ENCODE assay signal across 8 mouse cellular contexts in the genomic region with DNA sequence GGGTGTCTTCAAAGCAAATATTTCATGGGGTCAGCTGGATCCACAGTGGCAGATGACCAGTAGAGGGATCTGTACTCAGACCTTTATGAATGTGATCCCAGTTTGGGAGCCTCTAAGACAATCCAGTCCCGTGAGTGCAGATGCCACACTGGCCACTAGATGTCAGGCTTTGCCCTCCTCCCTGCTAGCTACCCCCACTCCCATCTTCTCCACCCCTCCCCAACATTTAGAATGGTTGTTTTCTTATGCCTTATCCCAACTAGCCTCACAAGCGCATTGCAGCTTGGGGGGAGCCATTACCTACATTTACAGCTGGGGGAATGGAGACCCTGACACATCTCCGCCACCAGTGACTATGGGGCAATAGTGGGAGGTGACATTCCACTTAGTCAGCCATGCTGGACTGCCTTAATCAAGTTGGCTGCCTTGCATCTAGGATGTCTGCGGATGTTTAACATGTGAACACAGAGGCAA.
DNase-seq lines count a peak whose midpoint lies in the region; ATAC-seq lines count a peak whose summit lies in the region.

No protein-coding gene starts in this region.

- DNase-seq in left cerebral cortex, adult 18-20 months (ENCODE audit: low spot score in 2 of 2): peak; percentile 45 to 60
- no peak for DNase-seq in left cerebral cortex, adult 11 months (ENCODE audit: low spot score)
- peak; percentile 80 to 82 for DNase-seq in cerebellum, postnatal 10 days
- DNase-seq in frontal cortex, postnatal 25 days (ENCODE audit: low spot score in 2 of 2): peak; percentile 33 to 54
- peak; percentile 17 for DNase-seq in induced T-regulatory cell, adult 2 months (ENCODE audit: low read depth)
- peak; percentile 26 to 65 for DNase-seq in left cerebral cortex, postnatal 10 days (ENCODE audit: extremely low spot score in 1 of 2, low spot score in 2 of 2)
- DNase-seq in midbrain, embryonic 11.5 days (ENCODE audit: low spot score, missing footprints): peak; percentile 94
- peak; percentile 33 for DNase-seq in urinary bladder, postnatal 25 days (ENCODE audit: low spot score)

- no peaks in the 10 kb centered on the region for H3K9me3 ChIP-seq in midbrain, embryonic 11.5 days (ENCODE audit: control insufficient read depth, low read length)

- intact Hi-C loops in left cerebral cortex, postnatal 10 days (cut with DNase I): loop anchor here (2.0 to 5.0 kb wide), 2 partner anchors 136 to 159 kb away; no protein-coding TSS in a partner anchor

- H3K4me1 ChIP-seq in midbrain, embryonic 11.5 days (ENCODE audit: control insufficient read depth, insufficient read depth, low read length): no peaks in the 10 kb centered on the region

- H3K4me2 ChIP-seq in midbrain, embryonic 11.5 days: no peak overlapping the region

- H3K36me3 ChIP-seq in midbrain, embryonic 11.5 days (ENCODE audit: control insufficient read depth, insufficient read depth, low read length): no peaks in the 10 kb centered on the region

- WGBS in midbrain, embryonic 11.5 days: 50% methylated on average over 4 of the region's 4 CpGs

- no peak overlapping the region for H3K27ac ChIP-seq in midbrain, embryonic 11.5 days (ENCODE audit: low read depth, low read length)

- H3K4me3 ChIP-seq in midbrain, embryonic 11.5 days (ENCODE audit: low read depth, low read length): no peak overlapping the region

- ATAC-seq in midbrain, embryonic 11.5 days (ENCODE audit: low FRiP score): peak; percentile 81

- no peak overlapping the region for H3K9ac ChIP-seq in midbrain, embryonic 11.5 days (ENCODE audit: low read length)

- H3K27me3 ChIP-seq in midbrain, embryonic 11.5 days (ENCODE audit: control insufficient read depth, insufficient read depth, low read length): no peaks in the 10 kb centered on the region
